Mouse (Mus musculus): ENCODE results near the gene Rhbdl3.

DNA sequence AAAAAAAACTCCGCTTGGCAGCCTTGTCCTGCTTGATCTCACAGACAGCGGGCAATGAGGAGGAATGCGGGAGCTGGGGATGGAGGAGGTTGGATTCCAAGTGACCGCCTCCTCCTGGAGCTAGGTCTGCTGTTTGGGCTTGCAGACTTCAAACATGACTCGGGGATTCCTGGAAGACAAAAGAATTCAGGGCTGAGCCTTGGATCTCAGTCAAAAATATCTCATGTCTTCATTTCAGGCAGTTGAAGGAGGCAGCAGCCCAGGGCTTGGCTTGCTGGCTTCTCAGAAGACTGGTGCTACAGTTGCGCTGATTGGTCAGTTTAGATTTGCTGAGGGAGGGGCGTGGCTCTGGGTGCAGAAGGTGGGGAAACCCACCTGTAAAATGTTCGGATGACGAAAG lies 5.6 kb upstream of the Rhbdl3 start:
- TF ChIP-seq POLR2A (IDR thresholded peaks at IDR 0.05; ENCODE audit: low read depth, low read length), result no peak
- no peak for TF ChIP-seq CTCF (conservative IDR thresholded peaks at IDR 0.05; ENCODE audit: insufficient read depth, insufficient read length, low read depth, low read length)

Measured in kidney, adult 2 months (tissue).